Mouse (Mus musculus): ENCODE results near the gene Tspan9. TPM values are rescaled to one million over a fixed set of nuclear protein-coding genes. Genes with fewer than 3 reads are reported as not detected.

Tspan9 gene
- polyA plus RNA-seq, 1 experiment from 2014 or later: 130 TPM

GRCm38 (mm10) chr6:127956172-127956571, 187.2 kb downstream of the Tspan9 start:
- Histone ChIP-seq H3K36me3 (ENCODE audit: control insufficient read depth, insufficient read depth, low read length) (no peaks in the 10 kb centered on the region), H3K9ac (ENCODE audit: low read depth, low read length) (no peak overlapping the region), H3K9me3 (ENCODE audit: control insufficient read depth, low read length) (no peaks in the 10 kb centered on the region), H3K4me3 (ENCODE audit: low read depth, low read length) (no peak overlapping the region), H3K4me1 (ENCODE audit: control insufficient read depth, insufficient read depth, low read length) (no peaks in the 10 kb centered on the region), H3K27ac (replicated peaks; ENCODE audit: low read depth, low read length) (no peak overlapping the region), H3K4me2 (ENCODE audit: low read depth, low read length) (no peak overlapping the region), H3K27me3 (replicated peaks; ENCODE audit: control insufficient read depth, insufficient read depth, low read length) (no peaks in the 10 kb centered on the region)
- no peak for ATAC-seq (ENCODE audit: low read depth)
- no peak for DNase-seq (ENCODE audit: low spot score)
- WGBS: 80% methylated on average over 5 of the region's 5 CpGs

GRCm38 (mm10) chr6:127953071-127953470, 190.3 kb downstream of the Tspan9 start:
- H3K9me3 ChIP-seq (ENCODE audit: control insufficient read depth, low read length): no peaks in the 10 kb centered on the region
- no peak for ATAC-seq (ENCODE audit: low read depth)
- H3K27me3 ChIP-seq (replicated peaks; ENCODE audit: control insufficient read depth, insufficient read depth, low read length): no peaks in the 10 kb centered on the region
- WGBS: 79% methylated on average over 4 of the region's 4 CpGs
- peaks cover 4% of the 10 kb centered on the region; the same call in 1 of the 2 replicates for H3K36me3 ChIP-seq (ENCODE audit: control insufficient read depth, insufficient read depth, low read length)
- no peak overlapping the region for H3K4me3 ChIP-seq (ENCODE audit: low read depth, low read length)
- no peak overlapping the region for H3K9ac ChIP-seq (ENCODE audit: low read depth, low read length)
- no peaks in the 10 kb centered on the region for H3K4me1 ChIP-seq (ENCODE audit: control insufficient read depth, insufficient read depth, low read length)
- no peak for DNase-seq (ENCODE audit: low spot score)
- H3K27ac ChIP-seq (replicated peaks; ENCODE audit: low read depth, low read length): no peak overlapping the region
- no peak overlapping the region for H3K4me2 ChIP-seq (ENCODE audit: low read depth, low read length)

- H3K4me3 ChIP-seq (ENCODE audit: low read depth, low read length): no peak overlapping the region
- WGBS: 87% methylated on average over 7 of the region's 7 CpGs
- H3K36me3 ChIP-seq (ENCODE audit: control insufficient read depth, insufficient read depth, low read length): peaks cover 4% of the 10 kb centered on the region; the same call in 1 of the 2 replicates
- no peaks in the 10 kb centered on the region for H3K27me3 ChIP-seq (replicated peaks; ENCODE audit: control insufficient read depth, insufficient read depth, low read length)
- ATAC-seq (ENCODE audit: low read depth) (no peak), DNase-seq (ENCODE audit: low spot score) (no peak)
- H3K9me3 ChIP-seq (ENCODE audit: control insufficient read depth, low read length): no peaks in the 10 kb centered on the region
- no peaks in the 10 kb centered on the region for H3K4me1 ChIP-seq (ENCODE audit: control insufficient read depth, insufficient read depth, low read length)
- no peak overlapping the region for H3K27ac ChIP-seq (replicated peaks; ENCODE audit: low read depth, low read length)
- no peak overlapping the region for H3K4me2 ChIP-seq (ENCODE audit: low read depth, low read length)
- no peak overlapping the region for H3K9ac ChIP-seq (ENCODE audit: low read depth, low read length)
Observed at GRCm38 (mm10) chr6:127949885-127950284, 193.5 kb downstream of the Tspan9 start.

- no peak overlapping the region for H3K4me2 ChIP-seq (ENCODE audit: low read depth, low read length)
- H3K9me3 ChIP-seq (ENCODE audit: control insufficient read depth, low read length): no peaks in the 10 kb centered on the region
- no peaks in the 10 kb centered on the region for H3K27me3 ChIP-seq (replicated peaks; ENCODE audit: control insufficient read depth, insufficient read depth, low read length)
- 90% methylated on average over 9 of the region's 9 CpGs for WGBS
- H3K36me3 ChIP-seq (ENCODE audit: control insufficient read depth, insufficient read depth, low read length): peaks cover 4% of the 10 kb centered on the region
- no peak overlapping the region for H3K9ac ChIP-seq (ENCODE audit: low read depth, low read length)
- no peaks in the 10 kb centered on the region for H3K4me1 ChIP-seq (ENCODE audit: control insufficient read depth, insufficient read depth, low read length)
- no peak overlapping the region for H3K4me3 ChIP-seq (ENCODE audit: low read depth, low read length)
- no peak overlapping the region for H3K27ac ChIP-seq (replicated peaks; ENCODE audit: low read depth, low read length)
- ATAC-seq (ENCODE audit: low read depth): no peak
- no peak for DNase-seq (ENCODE audit: low spot score)
Observed at GRCm38 (mm10) chr6:127948656-127949055, 194.7 kb downstream of the Tspan9 start.

GRCm38 (mm10) chr6:127945725-127946124, 197.7 kb downstream of the Tspan9 start:
- Histone ChIP-seq H3K27me3 (replicated peaks; ENCODE audit: control insufficient read depth, insufficient read depth, low read length) (no peaks in the 10 kb centered on the region), H3K4me1 (ENCODE audit: control insufficient read depth, insufficient read depth, low read length) (no peaks in the 10 kb centered on the region), H3K4me2 (ENCODE audit: low read depth, low read length) (no peak overlapping the region), H3K4me3 (ENCODE audit: low read depth, low read length) (no peak overlapping the region), H3K27ac (replicated peaks; ENCODE audit: low read depth, low read length) (no peak overlapping the region), H3K9ac (ENCODE audit: low read depth, low read length) (no peak overlapping the region), H3K36me3 (ENCODE audit: control insufficient read depth, insufficient read depth, low read length) (peaks cover 8% of the 10 kb centered on the region), H3K9me3 (ENCODE audit: control insufficient read depth, low read length) (no peaks in the 10 kb centered on the region)
- ATAC-seq (ENCODE audit: low read depth) (peak; percentile 88), DNase-seq (ENCODE audit: low spot score) (peak; percentile 72)
- 58% methylated on average over 9 of the region's 9 CpGs for WGBS

GRCm38 (mm10) chr6:127942421-127942820, 201.0 kb downstream of the Tspan9 start:
- no peak for DNase-seq (ENCODE audit: low spot score)
- no peak overlapping the region for H3K4me2 ChIP-seq (ENCODE audit: low read depth, low read length)
- H3K27ac ChIP-seq (replicated peaks; ENCODE audit: low read depth, low read length): no peak overlapping the region
- WGBS: 92% methylated on average over 8 of the region's 8 CpGs
- H3K36me3 ChIP-seq (ENCODE audit: control insufficient read depth, insufficient read depth, low read length): peaks cover 4% of the 10 kb centered on the region; the same call in 1 of the 2 replicates
- H3K27me3 ChIP-seq (replicated peaks; ENCODE audit: control insufficient read depth, insufficient read depth, low read length): no peaks in the 10 kb centered on the region
- no peak overlapping the region for H3K9ac ChIP-seq (ENCODE audit: low read depth, low read length)
- no peaks in the 10 kb centered on the region for H3K9me3 ChIP-seq (ENCODE audit: control insufficient read depth, low read length)
- no peaks in the 10 kb centered on the region for H3K4me1 ChIP-seq (ENCODE audit: control insufficient read depth, insufficient read depth, low read length)
- ATAC-seq (ENCODE audit: low read depth): no peak
- H3K4me3 ChIP-seq (ENCODE audit: low read depth, low read length): no peak overlapping the region

- Histone ChIP-seq H3K27ac (replicated peaks; ENCODE audit: low read depth, low read length) (no peak overlapping the region), H3K36me3 (ENCODE audit: control insufficient read depth, insufficient read depth, low read length) (0 out of 2 replicates have a peak, but pooled peaks cover 8% of the 10 kb centered on the region), H3K9ac (ENCODE audit: low read depth, low read length) (no peak overlapping the region), H3K9me3 (ENCODE audit: control insufficient read depth, low read length) (no peaks in the 10 kb centered on the region), H3K4me3 (ENCODE audit: low read depth, low read length) (no peak overlapping the region), H3K4me2 (ENCODE audit: low read depth, low read length) (no peak overlapping the region), H3K27me3 (replicated peaks; ENCODE audit: control insufficient read depth, insufficient read depth, low read length) (no peaks in the 10 kb centered on the region), H3K4me1 (ENCODE audit: control insufficient read depth, insufficient read depth, low read length) (peaks cover 14% of the 10 kb centered on the region)
- 81% methylated on average over 3 of the region's 3 CpGs for WGBS
- ATAC-seq (ENCODE audit: low read depth) (no peak), DNase-seq (ENCODE audit: low spot score) (no peak)
Observed at GRCm38 (mm10) chr6:127935105-127935504, 208.3 kb downstream of the Tspan9 start.

GRCm38 (mm10) chr6:127933841-127934240, 209.6 kb downstream of the Tspan9 start:
- Histone ChIP-seq H3K9me3 (ENCODE audit: control insufficient read depth, low read length) (no peaks in the 10 kb centered on the region), H3K27me3 (replicated peaks; ENCODE audit: control insufficient read depth, insufficient read depth, low read length) (no peaks in the 10 kb centered on the region), H3K4me1 (ENCODE audit: control insufficient read depth, insufficient read depth, low read length) (peaks cover 14% of the 10 kb centered on the region), H3K4me2 (ENCODE audit: low read depth, low read length) (no peak overlapping the region), H3K9ac (ENCODE audit: low read depth, low read length) (no peak overlapping the region), H3K36me3 (ENCODE audit: control insufficient read depth, insufficient read depth, low read length) (0 out of 2 replicates have a peak, but pooled peaks cover 8% of the 10 kb centered on the region), H3K4me3 (ENCODE audit: low read depth, low read length) (no peak overlapping the region), H3K27ac (replicated peaks; ENCODE audit: low read depth, low read length) (no peak overlapping the region)
- 82% methylated on average over 5 of the region's 5 CpGs for WGBS
- no peak for ATAC-seq (ENCODE audit: low read depth)
- DNase-seq (ENCODE audit: low spot score): no peak

GRCm38 (mm10) chr6:127932697-127933096, 210.7 kb downstream of the Tspan9 start:
- peaks cover 14% of the 10 kb centered on the region for H3K4me1 ChIP-seq (ENCODE audit: control insufficient read depth, insufficient read depth, low read length)
- DNase-seq (ENCODE audit: low spot score): peak; percentile 73
- peak; percentile 51 for ATAC-seq (ENCODE audit: low read depth)
- no peak overlapping the region for H3K4me2 ChIP-seq (ENCODE audit: low read depth, low read length)
- H3K36me3 ChIP-seq (ENCODE audit: control insufficient read depth, insufficient read depth, low read length): 0 out of 2 replicates have a peak, but pooled peaks cover 8% of the 10 kb centered on the region
- H3K27me3 ChIP-seq (replicated peaks; ENCODE audit: control insufficient read depth, insufficient read depth, low read length): no peaks in the 10 kb centered on the region
- H3K4me3 ChIP-seq (ENCODE audit: low read depth, low read length): no peak overlapping the region
- no peak overlapping the region for H3K9ac ChIP-seq (ENCODE audit: low read depth, low read length)
- no peaks in the 10 kb centered on the region for H3K9me3 ChIP-seq (ENCODE audit: control insufficient read depth, low read length)
- WGBS: 33% methylated on average over 5 of the region's 5 CpGs
- H3K27ac ChIP-seq (replicated peaks; ENCODE audit: low read depth, low read length): no peak overlapping the region
